Mouse (Mus musculus): ENCODE data around the gene Foxn3.

Foxn3 gene

DNA sequence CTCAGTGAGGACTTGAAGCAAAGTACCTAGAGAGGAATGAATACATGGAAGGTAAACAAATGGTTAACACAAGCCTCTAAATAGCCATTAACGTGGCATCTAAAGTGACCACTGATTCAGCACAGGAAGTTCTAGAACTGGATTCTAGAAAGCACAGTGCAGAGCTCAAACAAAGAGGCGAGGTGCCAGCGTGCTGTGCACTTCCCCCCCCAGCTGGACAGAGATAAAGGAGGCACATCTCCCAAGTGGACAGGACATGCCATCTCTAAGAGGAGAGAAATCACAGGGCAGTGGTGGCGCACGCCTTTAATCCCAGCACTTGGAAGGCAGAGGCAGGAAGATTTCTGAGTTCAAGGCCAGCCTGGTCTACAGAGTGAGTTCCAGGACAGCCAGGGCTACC lies 173.0 kb downstream of the Foxn3 start:
- DNase-seq (ENCODE audit: low read depth, low spot score) = no peak

DNA sequence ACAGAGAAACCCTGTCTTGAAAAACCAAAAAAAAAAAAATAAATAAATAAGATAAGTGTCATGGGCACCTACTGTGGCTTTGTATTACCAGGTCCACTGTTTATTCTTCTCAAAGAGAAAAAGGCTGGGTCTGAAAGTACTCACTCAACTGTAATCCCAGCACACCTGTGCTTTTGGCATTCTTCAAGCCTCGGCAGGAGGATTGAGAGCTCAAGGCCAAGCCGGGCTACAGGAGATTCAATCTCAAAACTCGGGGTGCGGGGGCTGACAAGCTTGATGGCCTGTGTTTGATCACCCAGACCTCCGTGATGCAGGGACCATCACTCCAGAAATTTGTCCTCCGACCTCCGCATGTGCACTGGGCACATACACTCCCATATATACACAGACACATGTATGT lies 174.1 kb downstream of the Foxn3 start:
- no peak for DNase-seq (ENCODE audit: low read depth, low spot score)

DNA sequence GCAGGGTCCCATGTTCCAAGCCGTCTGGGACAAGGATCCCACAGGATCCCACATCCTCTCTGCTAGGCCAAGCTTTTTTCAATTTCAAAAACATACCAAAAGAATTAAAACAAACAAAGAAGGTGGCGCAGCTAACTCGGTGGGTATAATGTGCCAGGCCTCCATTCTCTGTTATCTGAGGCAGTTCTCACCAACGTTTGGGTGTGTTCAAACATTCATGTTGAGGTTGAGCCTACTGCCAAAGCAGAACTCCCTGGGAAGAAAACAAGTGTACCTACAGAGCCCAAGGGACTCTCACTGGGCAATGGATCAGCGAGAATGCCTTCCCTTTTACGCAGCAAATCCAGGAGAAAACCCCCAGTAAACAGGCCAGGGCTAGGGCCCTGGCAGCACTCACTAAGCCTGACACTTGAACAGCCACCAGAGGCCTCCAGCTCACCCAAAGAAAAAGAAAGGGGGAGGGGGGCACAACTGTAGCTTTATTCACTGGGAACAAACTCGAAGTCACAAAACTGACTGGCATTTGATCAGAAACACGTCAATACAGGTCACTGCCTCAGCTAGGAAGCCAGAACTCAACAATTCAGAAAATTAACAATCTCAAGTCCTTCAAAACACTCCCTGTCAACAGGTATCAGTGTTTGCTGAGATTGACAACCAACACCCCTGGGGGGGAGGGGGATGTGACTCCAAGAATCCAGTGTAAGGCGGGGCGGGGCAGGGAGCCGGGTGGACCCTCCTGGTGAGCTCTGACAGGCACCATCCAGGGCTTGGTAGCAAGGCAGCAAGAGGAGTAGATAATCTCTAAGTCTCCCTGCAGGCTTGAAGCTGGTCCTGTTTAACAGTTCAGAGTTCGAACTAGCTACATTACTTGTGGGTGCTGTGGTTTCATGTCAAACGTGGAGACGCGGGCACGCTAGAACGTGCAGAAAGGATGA lies 177.2 kb downstream of the Foxn3 start:
- no peak for DNase-seq (ENCODE audit: low read depth, low spot score)

DNA sequence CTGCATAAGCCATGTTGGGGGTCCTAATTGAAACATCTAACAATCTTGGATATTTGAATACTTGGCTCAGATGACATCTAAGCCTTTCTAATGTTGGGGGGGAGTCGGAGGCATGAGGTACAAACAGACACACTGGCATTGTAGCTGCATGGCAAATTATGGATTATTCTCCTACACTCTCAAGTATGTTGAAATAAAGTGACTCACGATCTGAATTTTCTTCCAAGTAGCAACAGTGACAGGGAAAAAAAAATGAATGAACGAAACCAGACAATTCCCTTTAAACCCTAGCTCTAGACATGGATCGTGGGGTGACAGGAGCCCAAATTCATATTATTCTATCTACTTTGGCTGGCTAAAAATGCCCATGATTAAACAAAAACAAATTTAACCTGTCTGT lies 178.3 kb downstream of the Foxn3 start:
- no peak for DNase-seq (ENCODE audit: low read depth, low spot score)

DNA sequence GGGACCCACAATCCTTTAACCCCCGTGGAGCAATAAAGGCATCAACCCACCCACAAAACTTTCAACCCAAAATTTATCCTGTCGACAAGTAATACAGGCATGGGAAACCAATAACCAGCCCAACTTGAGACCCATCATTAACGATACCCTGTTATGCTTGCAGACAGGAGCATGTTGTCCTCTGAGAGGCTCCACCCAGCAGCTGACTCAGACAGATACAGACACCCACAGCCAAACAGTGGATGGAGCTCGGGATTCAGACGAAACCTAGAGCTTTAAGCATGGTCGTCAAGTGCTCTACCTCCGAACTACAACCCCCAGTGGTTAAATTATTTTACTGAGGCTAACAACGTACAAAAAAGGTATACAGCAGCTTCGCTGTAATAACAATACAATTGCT lies 182.1 kb downstream of the Foxn3 start:
- no peak for DNase-seq (ENCODE audit: low read depth, low spot score)

DNA sequence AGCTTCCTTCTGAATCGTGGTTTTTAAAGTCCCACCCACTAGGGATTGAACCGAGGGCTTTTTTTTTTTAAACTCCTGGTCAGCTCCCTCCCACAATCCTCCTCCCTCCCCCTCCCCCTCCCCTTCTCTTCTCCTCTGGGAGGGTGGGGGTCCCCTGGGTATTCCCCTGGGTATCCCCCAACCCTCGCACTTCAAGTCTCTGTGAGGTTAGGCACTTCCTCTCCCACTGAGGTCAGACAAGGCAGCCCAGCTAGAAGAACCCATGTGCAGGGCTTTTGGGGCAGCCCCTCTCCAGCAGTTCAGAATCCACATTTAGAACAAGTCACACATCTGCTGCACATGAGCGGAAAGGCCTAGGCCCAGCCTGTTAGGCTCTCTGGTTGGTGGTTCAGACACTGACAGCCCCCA lies 182.5 kb downstream of the Foxn3 start:
- no peak for DNase-seq (ENCODE audit: low read depth, low spot score)

DNA sequence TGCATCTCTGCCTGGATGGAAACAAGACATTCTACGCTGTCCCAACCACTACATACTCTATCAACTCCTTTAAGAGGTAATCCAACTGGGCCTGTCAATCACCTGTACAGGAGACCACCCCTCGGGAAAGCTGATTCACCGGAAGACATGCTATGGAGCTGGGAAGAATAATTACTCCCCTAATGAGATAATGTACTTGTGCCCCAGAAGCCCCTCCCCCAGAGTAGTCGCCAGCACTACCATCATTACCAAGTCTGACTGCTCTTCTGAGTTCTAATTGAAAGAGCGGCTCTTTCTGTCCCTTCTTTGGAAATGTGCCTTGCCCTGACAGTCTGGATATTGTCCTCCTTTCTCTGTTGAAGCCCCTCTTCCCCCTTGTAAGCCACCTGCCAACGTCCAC lies 183.3 kb downstream of the Foxn3 start:
- DNase-seq (ENCODE audit: low read depth, low spot score) = no peak

DNA sequence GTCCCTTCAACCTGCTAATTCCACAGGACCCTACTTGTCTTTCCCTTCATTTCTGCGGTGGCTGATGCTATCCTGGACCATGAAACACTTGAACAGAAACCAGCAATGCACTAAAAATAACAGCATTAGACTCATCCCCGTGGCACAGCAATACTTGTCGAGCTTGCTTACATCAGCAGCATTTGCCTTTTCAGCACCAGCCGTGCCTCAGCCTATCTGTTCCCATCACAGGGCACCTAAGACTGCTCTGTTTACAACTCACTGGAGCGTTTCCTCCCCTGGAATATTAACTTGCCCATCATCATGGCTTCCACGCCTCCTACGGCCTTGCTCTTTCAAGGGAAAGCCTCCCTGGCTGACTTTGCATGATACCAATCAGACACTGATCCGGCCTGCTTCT lies 185.1 kb downstream of the Foxn3 start:
- peak; percentile 55 for DNase-seq (ENCODE audit: low read depth, low spot score)

DNA sequence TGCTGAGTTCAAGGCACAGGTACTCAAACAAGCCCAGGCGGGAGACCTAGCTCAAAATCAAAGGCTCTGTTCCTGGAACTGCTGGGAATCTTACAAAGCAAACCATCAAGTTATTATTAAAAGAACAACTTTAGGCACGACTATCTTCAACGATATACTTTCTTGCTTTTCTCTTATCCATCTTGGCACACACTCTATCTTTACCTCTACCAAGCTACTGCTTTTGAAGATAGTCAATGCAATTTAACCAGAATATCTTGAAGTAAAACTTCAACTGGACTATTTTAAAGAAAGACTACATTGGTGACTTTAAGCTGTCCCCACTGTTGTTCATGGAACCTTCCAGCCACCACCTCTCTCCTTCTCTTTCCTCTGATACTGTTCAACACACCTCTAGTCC lies 185.7 kb downstream of the Foxn3 start:
- no peak for DNase-seq (ENCODE audit: low read depth, low spot score)

DNA sequence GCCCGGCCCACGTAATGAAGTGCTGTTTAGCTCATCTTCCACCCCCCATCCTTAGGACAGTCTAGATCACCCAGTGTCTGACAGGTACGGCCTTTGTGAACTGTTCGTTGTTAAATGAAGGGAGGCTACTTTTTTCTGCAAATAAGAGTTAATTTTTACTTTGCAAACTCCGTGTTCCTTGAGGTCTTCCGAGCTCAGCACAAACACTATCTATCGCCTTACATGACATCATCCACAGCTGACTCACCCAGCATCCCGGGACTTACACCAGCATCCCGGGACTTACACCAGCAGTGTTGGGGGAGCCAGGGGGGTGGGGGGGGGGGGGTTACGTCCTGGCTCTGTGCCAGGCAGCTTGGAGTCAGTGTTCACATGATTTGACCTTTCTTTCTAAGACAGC lies 186.3 kb downstream of the Foxn3 start:
- no peak for DNase-seq (ENCODE audit: low read depth, low spot score)

DNA sequence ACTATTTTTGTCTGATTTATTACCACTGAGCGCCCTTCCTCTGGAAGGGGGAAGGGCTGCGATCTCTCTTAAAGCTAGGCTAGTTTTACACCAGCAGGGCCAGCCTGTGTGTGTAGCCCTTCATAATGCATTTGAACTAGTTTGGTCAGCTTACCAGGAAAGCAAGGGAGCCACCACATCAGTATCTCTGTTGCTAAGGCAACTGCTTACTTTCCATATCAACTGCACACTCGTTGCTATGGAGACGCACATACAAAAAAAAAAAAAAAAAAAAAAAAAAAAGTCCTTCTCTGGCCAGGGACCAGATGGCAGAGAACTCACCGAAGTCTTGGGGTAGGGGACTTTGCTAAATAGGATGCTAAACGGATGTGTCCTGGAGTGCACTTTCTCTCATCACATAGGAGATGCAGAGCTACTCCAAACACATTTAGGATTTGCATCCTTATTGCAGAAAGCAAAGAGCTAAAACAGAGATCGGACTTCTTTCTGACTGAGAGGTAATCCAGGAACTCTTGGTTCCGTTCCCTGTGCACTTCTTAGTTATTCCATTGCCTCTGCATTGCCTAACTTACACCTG lies 187.4 kb downstream of the Foxn3 start:
- peak; percentile 51 for DNase-seq (ENCODE audit: low read depth, low spot score)

DNA sequence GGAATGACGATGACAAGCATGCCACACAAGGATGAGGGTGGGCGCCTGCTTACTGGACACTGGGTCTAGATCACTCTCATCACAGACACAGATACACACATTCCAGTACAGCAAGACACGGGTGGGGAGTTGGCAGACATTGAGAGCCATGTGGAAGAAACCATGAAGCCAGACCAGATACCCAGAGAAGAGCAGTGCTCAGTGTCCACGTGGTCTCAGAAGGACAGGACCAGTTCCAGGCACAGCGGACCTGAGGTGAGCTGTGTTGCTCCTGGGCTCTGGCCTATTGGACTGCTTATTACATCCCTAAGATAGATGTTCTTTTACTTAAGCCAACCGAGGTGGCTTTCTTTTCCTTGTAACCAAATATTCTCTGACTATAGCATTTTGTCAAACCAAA lies 188.0 kb downstream of the Foxn3 start:
- no peak for DNase-seq (ENCODE audit: low read depth, low spot score)

DNA sequence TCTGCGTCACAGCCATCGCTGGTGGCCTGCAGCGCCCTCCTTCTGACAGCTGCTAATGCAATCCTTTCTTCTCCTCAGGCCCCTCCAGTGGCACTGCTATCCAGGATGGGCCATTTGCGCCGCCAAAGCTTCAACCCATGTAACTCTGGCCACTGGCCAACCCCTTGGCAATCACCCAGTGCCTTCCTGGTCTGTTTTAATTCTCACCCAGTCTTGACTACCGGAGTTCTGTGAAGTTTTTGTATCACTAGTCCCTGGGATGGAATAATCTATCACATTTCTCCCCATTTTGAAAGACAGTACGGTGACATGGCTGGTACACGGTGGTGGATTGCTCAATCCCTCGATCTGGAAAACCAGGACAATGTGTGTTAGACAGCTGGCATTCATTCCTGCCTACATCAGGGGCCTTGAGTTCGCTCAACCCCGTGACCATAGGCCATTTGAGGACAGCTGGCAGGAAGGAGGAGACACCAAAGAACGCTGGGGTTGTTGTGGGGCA lies 189.2 kb downstream of the Foxn3 start:
- DNase-seq (ENCODE audit: low read depth, low spot score) = no peak

DNA sequence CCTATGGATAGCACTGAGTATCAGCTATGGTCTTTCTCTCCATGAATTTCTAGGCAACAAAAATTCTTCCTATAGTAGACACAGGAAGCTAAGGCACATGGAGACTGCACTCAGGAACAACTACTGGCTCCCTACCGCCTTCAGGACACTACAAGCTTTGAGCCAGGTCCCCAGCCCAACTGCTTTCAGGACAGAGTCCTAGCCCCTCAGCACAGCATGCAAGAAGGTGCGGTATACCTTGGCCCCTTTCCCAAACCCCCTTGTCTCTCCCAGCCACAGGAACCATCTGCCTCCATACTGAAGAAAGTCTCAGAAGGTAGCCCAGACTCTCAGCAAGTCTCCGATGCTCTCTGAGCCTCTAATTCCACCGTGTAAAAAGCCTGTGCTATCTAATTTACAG lies 189.8 kb downstream of the Foxn3 start:
- no peak for DNase-seq (ENCODE audit: low read depth, low spot score)

DNA sequence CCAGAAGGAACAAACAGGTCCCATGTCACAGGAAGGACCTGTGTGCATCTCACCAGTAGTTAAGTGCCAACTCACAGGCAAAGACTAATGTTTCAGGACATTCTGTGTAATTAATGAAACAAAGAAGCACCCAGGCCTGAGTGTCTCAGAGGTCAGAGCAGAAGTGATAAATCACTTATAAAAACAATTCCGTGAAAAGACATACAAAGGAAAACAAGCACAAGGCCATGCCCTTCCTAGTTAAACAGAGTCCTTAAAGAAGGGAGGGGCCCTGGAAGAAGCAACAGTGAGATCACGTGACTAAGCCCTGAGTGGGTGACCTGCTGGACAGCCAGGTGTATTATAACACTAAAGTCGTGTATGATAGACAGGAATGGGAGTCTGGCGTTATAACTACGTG lies 191.9 kb downstream of the Foxn3 start:
- no peak for DNase-seq (ENCODE audit: low read depth, low spot score)

DNA sequence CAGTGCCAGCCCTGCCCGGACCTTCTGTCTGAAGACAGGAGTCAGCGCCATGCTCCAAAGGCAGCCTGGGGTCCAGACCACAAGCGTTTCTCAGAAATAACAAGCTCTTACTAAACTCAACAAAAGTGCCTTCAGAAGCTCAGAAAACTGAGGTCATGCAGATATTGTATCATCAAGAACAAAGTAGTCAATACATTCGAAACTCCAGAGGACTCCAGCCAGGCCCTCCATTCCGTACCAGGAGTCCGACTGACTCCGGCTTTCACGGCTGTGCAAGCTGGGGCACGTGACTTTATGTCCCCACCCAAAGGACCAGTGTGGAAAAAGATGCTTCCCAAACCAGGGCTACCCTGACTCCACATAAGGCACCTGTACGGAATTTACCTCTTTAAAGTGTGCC lies 195.1 kb downstream of the Foxn3 start:
- DNase-seq (ENCODE audit: low read depth, low spot score) = peak; percentile 60

DNA sequence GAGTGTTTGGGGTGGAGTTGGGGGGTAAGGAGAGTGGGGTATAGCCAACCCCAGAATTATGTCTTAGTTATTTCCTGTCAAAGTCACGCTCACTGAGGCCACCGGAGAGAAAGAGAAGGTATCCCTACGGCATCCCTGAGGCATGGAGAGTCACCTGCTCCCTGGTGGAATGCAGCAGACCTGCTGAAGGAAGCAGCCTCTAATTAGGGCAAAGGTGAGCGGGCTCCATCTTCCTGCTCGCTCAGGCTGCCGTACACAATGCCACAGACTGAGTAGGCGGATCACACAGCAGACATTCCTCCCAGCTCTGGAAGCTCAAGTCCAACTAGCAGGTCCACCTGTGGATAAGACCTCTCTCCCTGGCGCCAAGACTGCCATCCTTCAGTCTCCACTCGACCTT lies 197.4 kb downstream of the Foxn3 start:
- no peak for DNase-seq (ENCODE audit: low read depth, low spot score)

DNA sequence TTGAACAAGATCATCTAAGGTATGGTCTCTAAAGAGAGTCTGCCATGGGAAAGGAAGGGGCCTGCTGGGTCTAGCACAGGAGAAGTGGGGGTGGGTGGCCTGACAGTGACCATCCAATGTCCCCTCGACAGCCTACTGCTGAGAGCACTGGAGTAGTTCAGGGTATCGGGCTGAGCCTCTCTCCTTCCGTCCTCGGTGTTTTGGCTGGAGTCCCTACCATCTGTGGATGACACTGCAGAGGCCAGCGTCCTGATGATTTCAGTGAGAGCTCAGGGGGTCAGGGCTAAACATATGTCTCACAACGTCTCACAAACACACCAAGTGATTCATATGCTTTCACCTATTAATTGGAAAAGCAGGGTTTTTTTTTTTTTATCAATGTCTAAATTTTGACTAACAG lies 199.2 kb downstream of the Foxn3 start:
- DNase-seq (ENCODE audit: low read depth, low spot score) = no peak

DNA sequence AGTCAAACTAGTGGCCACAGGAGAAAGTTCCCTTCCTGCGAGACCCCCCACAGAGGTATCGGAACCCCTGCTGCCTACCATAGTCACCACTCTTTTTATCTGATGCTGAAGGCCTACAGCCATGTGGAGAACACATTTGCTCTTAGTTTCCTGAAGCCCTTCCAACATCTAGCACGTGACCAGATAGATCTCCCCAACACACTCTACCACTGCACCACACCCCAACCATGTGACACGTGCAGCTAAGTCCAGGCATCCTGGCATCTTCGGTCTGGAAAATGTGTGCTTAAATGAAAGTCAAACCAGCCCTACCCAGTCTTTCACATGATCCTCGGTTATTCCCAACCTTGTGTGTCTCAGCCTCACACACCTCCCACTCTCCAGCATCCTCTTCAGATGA lies 200.4 kb downstream of the Foxn3 start:
- DNase-seq (ENCODE audit: low read depth, low spot score) = no peak

DNA sequence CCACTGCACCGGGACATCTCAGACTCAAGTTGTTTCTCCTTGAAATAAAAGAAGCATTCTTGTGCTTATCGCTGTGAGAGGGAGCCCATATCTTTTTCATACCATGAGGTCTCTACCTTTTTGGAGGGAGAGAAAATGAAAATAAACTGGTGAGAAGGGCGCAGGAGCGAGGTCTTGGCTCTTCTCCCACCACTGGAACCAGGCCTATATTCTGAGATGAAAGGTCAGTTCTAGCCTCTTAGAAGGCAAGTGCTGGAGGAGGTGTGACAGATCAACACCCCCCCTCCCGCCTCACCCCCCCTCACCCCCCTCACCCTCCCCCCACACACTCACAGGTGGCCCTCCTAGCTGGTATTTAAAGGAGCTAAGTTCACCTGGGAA lies 201.6 kb downstream of the Foxn3 start:
- no peak for DNase-seq (ENCODE audit: low read depth, low spot score)

DNA sequence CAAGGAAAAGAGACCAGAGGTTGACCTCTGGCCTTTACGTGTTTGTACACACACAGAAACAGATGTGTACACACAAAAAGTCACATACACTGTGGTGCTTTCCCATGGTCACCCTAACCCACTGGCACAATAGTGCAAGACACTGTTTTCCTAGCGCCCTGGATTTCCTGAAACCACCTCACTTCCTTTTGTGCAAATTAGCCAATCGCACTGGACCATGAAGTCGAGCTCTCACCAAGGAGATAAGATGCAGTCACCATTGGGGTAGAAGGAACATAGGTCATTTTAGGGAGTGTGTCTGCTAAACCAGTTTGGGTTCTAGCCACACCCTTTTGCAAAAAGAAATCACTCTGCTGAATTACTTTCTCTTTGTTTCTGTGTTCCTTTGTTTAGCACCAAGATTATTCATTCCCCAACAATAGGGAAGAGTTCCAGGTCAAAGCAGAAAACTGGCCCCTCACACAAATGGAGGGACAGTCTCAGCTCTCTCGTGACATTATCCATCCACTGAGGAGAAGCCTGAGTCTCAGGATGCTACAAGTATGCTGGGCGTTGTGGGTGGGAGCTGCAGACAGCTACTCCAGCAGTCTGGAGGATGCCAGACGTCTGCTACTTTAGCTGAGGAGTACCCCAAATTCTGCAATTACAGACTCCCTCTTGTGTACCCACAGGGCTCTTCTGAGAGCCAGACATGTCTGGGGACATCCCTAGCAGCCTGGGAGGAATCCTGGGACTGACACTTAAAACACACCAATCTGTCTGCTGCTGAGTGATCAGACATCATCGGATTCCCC lies 202.2 kb downstream of the Foxn3 start:
- DNase-seq (ENCODE audit: low read depth, low spot score) = no peak

DNA sequence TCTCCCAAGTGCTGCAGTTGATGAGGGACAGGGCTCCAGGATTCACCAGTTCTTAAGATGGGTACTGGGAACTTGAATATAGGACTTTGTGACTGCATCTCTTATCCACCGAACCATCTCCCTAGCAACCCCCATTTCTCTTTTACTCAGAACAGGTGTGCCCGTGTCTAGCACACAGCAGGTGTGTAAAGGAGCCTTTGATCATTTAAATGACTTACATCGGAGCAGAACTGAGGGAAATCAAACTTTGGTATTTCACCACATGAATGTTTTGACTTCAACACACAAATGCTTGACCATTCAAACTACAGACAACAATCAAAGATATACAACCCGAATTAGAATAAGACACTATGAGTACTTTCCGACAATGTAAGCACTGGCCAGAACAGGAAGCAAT lies 204.7 kb downstream of the Foxn3 start:
- no peak for DNase-seq (ENCODE audit: low read depth, low spot score)

Data from telencephalon, adult 2 months (tissue).